Mouse (Mus musculus): ENCODE results near the gene Hps6. TPM values are rescaled to one million over a fixed set of nuclear protein-coding genes. Genes with fewer than 3 reads are reported as not detected.
A peak's percentile ranks its signal among the peaks of the same experiment; 100 is the strongest.

The Hps6 gene
- polyA plus RNA-seq, 1 experiment: 7.4 TPM

GRCm38 (mm10) chr19:46040149-46040902 lies 37.0 kb downstream of the Hps6 start:
- WGBS: 19% methylated on average over 14 of the region's 14 CpGs
- H3K36me3 ChIP-seq (ENCODE audit: control insufficient read depth, insufficient read depth, low read length): peaks cover 9% of the 10 kb centered on the region
- H3K27me3 ChIP-seq (ENCODE audit: control insufficient read depth, insufficient read depth, low read length): no peaks in the 10 kb centered on the region
- TF ChIP-seq CTCF (IDR thresholded peaks at IDR 0.05; ENCODE audit: extremely low read depth, insufficient read depth, insufficient read length, insufficient replicate concordance): no peak
- no peak for TF ChIP-seq POLR2A (IDR thresholded peaks at IDR 0.05; ENCODE audit: low read depth, low read length)
- H3K4me3 ChIP-seq (ENCODE audit: extremely low read depth, insufficient read depth, insufficient read length): peak overlapping the region; percentile 78; the same call in 1 of the 2 replicates
- H3K4me1 ChIP-seq (ENCODE audit: control insufficient read depth, insufficient read depth, insufficient read length): peaks cover 45% of the 10 kb centered on the region; the same call in 1 of the 2 replicates
- peak in 1 of 2 experiments; percentile 42 for DNase-seq (ENCODE audit: low read depth in 1 of 2, low spot score in 2 of 2)
- H3K27ac ChIP-seq (ENCODE audit: insufficient read depth, low read length): peak overlapping the region; percentile 96

DNA sequence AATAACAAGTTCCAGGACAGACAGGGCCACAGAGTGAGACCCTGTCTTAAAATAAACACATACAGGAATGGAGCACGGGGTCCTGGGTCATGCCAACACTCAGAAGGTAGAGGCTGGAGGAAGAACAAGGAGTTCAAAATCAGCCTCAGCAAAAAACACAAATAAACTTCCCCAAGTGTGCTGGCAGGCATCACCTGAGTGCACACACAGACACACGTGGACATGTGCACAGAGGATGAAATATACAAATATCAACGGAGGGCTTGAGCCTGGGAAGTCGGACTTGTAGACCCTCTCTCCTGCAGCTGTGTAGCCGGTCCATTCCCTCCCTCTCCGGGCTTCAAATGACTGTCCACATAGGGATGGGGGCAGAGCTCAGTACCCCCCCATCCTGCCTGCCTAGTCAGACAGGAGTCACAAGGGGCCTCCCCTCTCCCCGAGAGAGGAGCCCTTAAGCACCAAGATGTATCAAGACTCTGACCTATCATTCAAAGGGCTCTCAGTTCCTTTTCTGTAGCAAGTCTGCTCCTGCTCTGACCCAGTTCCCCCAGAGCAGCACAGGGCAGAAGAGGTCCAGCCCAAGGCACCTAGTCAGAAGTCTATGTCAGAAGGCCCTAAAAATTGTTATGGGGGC lies 38.1 kb downstream of the Hps6 start:
- Histone ChIP-seq H3K4me1 (ENCODE audit: control insufficient read depth, insufficient read depth, insufficient read length) (peaks cover 49% of the 10 kb centered on the region; the same call in 1 of the 2 replicates), H3K27ac (ENCODE audit: insufficient read depth, low read length) (peak overlapping the region; percentile 61), H3K4me3 (ENCODE audit: extremely low read depth, insufficient read depth, insufficient read length) (no peak overlapping the region; the same call in 1 of the 2 replicates)

DNA sequence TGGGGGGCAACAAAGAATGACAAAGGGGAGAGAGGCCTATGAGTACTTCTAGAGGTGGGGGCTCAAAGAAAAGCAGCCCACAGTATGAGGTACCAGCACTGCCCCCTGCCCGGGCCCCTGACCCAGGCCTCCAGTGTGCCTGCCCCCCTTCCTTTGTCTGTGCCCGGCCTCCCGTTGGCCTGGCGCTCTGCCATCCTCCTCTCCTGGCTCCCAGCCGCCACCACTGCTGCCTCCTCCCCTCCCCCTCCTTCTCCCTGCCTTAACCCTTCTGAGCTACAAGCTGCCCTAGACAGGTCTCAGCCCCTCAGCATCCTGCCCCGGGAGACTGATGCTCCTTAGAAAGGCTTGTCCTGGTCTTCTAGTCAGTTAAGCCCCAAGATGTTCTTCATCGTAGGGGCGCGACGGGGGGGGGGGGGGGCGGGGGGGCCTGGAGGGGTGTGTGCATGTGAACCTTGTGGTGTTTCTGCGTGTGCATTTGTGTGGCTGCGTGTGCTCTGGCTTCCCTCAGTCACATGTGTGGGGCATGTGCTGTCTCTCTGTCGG lies 38.7 kb downstream of the Hps6 start:
- Histone ChIP-seq H3K4me1 (ENCODE audit: control insufficient read depth, insufficient read depth, insufficient read length) (peaks cover 49% of the 10 kb centered on the region; the same call in 1 of the 2 replicates), H3K4me3 (ENCODE audit: extremely low read depth, insufficient read depth, insufficient read length) (peak overlapping the region; percentile 5; the same call in 1 of the 2 replicates), H3K27me3 (ENCODE audit: control insufficient read depth, insufficient read depth, low read length) (no peaks in the 10 kb centered on the region), H3K36me3 (ENCODE audit: control insufficient read depth, insufficient read depth, low read length) (no peaks in the 10 kb centered on the region), H3K27ac (ENCODE audit: insufficient read depth, low read length) (peak overlapping the region; percentile 61)
- TF ChIP-seq POLR2A (IDR thresholded peaks at IDR 0.05; ENCODE audit: low read depth, low read length) (no peak), CTCF (IDR thresholded peaks at IDR 0.05; ENCODE audit: extremely low read depth, insufficient read depth, insufficient read length, insufficient replicate concordance) (no peak)
- DNase-seq (ENCODE audit: low read depth in 1 of 2, low spot score in 2 of 2): peak in 1 of 2 experiments; percentile 41
- 3% methylated on average over 14 of the region's 14 CpGs for WGBS

More for the DNA sequence above, 38.1 kb downstream of the Hps6 start:
- Histone ChIP-seq H3K36me3 (ENCODE audit: control insufficient read depth, insufficient read depth, low read length) (no peaks in the 10 kb centered on the region), H3K27me3 (ENCODE audit: control insufficient read depth, insufficient read depth, low read length) (no peaks in the 10 kb centered on the region)
- DNase-seq (ENCODE audit: low read depth in 1 of 2, low spot score in 2 of 2): peak in 1 of 2 experiments; percentile 30
- TF ChIP-seq CTCF (IDR thresholded peaks at IDR 0.05; ENCODE audit: extremely low read depth, insufficient read depth, insufficient read length, insufficient replicate concordance): no peak
- TF ChIP-seq POLR2A (IDR thresholded peaks at IDR 0.05; ENCODE audit: low read depth, low read length): no peak
- WGBS: 15% methylated on average over 7 of the region's 7 CpGs

- no peak for DNase-seq (ENCODE audit: low read depth in 1 of 2, low spot score in 2 of 2)
- Histone ChIP-seq H3K27ac (ENCODE audit: insufficient read depth, low read length) (peak overlapping the region; percentile 55), H3K4me1 (ENCODE audit: control insufficient read depth, insufficient read depth, insufficient read length) (peaks cover 45% of the 10 kb centered on the region; the same call in 1 of the 2 replicates), H3K4me3 (ENCODE audit: extremely low read depth, insufficient read depth, insufficient read length) (peak overlapping the region; percentile 5; the same call in 1 of the 2 replicates), H3K36me3 (ENCODE audit: control insufficient read depth, insufficient read depth, low read length) (no peaks in the 10 kb centered on the region), H3K27me3 (ENCODE audit: control insufficient read depth, insufficient read depth, low read length) (no peaks in the 10 kb centered on the region)
- WGBS: 9% methylated on average over 6 of the region's 6 CpGs
- TF ChIP-seq POLR2A (IDR thresholded peaks at IDR 0.05; ENCODE audit: low read depth, low read length) (no peak), CTCF (IDR thresholded peaks at IDR 0.05; ENCODE audit: extremely low read depth, insufficient read depth, insufficient read length, insufficient replicate concordance) (no peak)
Observed at GRCm38 (mm10) chr19:46042476-46043011, 39.2 kb downstream of the Hps6 start.

DNA sequence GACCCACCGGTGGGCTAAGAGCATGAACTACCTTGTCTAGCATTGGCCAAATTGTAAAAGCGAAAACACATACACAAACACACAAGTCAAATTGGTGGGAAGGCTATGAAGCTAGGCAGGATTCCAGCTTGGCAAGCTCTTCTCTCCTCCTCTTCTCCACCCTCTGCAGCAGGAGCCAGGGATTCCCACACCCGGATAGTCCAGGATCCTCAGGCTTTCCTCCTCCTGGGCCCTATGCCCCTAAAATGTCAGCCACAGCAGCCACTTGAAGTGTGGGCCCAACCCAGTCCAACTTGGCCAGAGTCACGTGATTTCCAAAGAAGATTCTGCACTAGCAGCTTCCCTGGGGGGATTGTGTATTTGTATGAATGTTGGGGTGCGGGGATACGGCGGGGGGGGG lies 40.1 kb downstream of the Hps6 start:
- H3K4me1 ChIP-seq (ENCODE audit: control insufficient read depth, insufficient read depth, insufficient read length): peaks cover 40% of the 10 kb centered on the region; the same call in 1 of the 2 replicates
- no peaks in the 10 kb centered on the region for H3K27me3 ChIP-seq (ENCODE audit: control insufficient read depth, insufficient read depth, low read length)
- DNase-seq (ENCODE audit: low read depth in 1 of 2, low spot score in 2 of 2): no peak
- no peaks in the 10 kb centered on the region for H3K36me3 ChIP-seq (ENCODE audit: control insufficient read depth, insufficient read depth, low read length)
- WGBS: 49% methylated on average over 7 of the region's 7 CpGs
- no peak overlapping the region for H3K4me3 ChIP-seq (ENCODE audit: extremely low read depth, insufficient read depth, insufficient read length)
- no peak for TF ChIP-seq CTCF (IDR thresholded peaks at IDR 0.05; ENCODE audit: extremely low read depth, insufficient read depth, insufficient read length, insufficient replicate concordance)
- no peak for TF ChIP-seq POLR2A (IDR thresholded peaks at IDR 0.05; ENCODE audit: low read depth, low read length)
- peak overlapping the region; percentile 55; the same call in 1 of the 2 replicates for H3K27ac ChIP-seq (ENCODE audit: insufficient read depth, low read length)

- H3K36me3 ChIP-seq (ENCODE audit: control insufficient read depth, insufficient read depth, low read length): no peaks in the 10 kb centered on the region
- H3K27ac ChIP-seq (ENCODE audit: insufficient read depth, low read length): peak within 1 kb of the TSS; percentile 94
- peaks cover 34% of the 10 kb centered on the region; the same call in 1 of the 2 replicates for H3K4me1 ChIP-seq (ENCODE audit: control insufficient read depth, insufficient read depth, insufficient read length)
- H3K27me3 ChIP-seq (ENCODE audit: control insufficient read depth, insufficient read depth, low read length): no peaks in the 10 kb centered on the region
- no peak for TF ChIP-seq POLR2A (IDR thresholded peaks at IDR 0.05; ENCODE audit: low read depth, low read length)
- no peak for DNase-seq (ENCODE audit: low read depth in 1 of 2, low spot score in 2 of 2)
- peak within 1 kb of the TSS; percentile 81 for H3K4me3 ChIP-seq (ENCODE audit: extremely low read depth, insufficient read depth, insufficient read length)
- 1% methylated on average over 34 of the region's 34 CpGs for WGBS
Observed at GRCm38 (mm10) chr19:46044271-46044992, 41.1 kb downstream of the Hps6 start, which contains the start of gene Pprc1. TSS of gene Pprc1 (plus strand) at chr19:46044886.

Measured in spleen, adult 2 months (tissue).